Mouse (Mus musculus) MN1 (cell line): ENCODE data around the gene Srxn1.

Experiments
- DNase-seq: peaks from one replicate; pipeline ENCODE4 v3.0.0-alpha.2; 2016; ENCODE audit warnings: low spot score

Srxn1 gene

DNA sequence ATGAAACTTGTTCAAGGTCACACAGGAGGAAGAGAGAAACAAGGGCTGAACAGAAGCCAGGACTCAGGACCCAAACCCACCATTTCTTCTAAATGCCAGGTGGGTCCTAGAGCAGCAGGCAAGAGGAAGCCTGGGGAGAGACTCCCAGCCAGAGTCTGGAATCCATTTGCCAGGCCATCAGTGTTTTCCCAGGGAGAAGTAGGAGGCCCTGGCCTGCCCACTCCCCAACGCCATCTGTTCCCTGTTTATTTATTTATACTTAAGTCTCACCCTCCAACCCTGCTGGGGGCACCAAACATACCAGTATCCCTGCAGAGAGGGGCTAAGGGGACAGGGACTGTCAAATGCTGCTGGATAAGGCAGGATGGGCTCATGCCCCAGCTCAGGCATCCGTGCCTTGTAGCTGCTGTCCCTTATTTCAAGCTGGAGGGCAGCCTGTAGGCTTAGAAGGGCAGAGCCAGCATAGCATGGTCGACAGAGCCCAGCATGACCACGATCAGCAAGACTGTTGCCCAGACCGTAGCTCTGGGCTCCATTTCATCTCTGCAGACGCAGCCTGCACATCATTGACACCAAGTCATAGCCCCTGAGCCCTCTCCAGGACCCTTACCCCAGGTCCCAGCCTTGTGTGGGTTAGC, 14.0 kb downstream of the Srxn1 start:
- no peak for DNase-seq

DNA sequence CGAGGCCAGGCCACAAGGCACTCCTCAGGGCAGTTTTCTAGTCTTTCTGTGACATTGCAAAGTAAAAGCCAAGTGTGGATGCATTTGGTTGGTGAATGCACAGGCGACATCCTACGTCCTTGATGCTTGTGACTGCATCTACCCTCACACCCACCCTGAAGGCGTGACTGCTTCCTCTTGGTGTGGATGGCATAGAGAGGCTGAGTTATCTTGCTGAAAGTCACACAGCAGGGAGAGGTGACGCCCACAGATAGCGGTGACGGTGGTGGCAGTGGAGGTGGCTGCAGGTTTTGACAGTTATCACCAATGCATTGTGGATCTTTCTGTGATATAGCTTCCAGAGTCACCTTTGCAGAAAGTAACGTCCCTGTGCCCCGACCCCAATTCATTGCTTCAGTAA, 17.6 kb downstream of the Srxn1 start:
- DNase-seq, result no peak

DNA sequence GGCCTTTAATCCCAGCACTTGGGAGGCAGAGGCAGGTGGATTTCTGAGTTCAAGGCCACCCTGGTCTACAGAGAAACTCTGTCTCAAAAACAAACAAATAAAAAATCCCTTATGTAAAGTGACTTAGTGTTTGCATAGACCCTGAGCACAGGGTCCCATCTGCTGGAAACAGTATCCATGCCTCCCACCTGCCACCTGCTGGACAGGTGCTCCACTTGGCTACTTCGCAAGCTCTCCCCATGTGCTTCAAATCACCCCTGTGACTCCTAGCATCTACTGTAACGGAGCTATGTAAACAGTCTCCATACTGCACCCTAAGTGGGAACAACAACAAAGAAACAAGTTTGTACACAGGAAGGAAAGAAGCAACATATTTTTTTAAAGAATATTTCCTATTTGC, 23.3 kb downstream of the Srxn1 start:
- no peak for DNase-seq

DNA sequence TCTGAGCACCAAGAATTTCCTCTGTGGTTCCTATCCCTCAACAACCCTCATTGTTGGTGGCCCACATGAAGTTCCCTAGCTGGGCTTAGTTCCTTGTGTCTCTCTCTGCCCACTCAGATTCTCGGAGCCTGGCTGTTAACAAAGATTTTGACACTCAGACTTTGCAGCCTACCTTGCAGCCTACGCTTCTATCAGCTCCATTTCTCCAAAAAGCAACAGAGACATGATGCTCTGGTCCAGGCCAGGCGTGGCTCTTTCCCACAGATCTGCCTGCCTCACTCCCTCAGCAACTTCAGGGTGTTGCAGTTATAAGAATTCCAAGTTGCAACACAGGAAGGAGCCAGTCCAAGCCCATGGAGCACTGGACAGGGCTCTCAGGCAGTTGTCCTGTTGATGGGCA, 24.5 kb downstream of the Srxn1 start:
- no peak for DNase-seq

DNA sequence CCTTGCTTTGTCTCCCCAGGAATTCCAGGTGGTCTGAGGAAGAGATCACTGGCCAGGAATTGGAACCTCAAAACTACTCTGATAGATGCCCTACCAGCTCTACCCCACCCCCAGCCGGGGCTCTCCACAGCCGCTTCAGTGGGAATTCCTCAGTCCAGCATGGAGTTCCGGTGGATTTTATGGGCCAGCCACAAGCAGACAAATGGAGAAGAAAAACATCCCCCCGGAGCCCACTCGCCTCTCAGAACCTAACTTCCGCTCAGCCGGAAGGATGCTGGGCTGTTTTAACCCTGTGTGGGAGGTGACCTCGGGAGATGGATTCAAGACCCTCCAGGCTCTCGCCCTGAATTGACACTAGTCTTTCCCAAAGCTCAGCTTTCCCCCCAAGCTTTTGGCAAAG, 26.7 kb downstream of the Srxn1 start:
- no peak for DNase-seq

DNA sequence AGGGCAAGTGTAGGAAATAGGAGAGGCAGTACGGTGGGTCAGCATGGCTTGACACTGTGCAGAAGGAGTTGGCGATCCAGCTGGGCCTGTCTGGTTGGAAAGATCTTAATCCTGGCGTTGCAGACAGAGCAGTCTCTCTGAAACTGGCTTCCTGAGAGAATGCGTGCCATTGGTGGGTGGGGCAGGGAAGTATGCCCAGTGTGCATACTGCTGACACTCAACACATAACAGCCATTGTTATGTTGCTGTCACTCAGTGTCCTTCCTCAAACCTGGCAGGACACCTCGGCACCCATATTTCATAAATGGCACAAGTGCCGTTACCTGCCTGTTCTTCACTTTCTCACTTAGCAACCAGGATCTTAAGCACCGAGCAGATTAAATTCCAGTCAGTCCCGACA, 27.4 kb downstream of the Srxn1 start:
- no peak for DNase-seq

- DNase-seq, result no peak
Measured at GRCm38 (mm10) chr2:152139191-152139987, 34.1 kb downstream of the Srxn1 start.

DNA sequence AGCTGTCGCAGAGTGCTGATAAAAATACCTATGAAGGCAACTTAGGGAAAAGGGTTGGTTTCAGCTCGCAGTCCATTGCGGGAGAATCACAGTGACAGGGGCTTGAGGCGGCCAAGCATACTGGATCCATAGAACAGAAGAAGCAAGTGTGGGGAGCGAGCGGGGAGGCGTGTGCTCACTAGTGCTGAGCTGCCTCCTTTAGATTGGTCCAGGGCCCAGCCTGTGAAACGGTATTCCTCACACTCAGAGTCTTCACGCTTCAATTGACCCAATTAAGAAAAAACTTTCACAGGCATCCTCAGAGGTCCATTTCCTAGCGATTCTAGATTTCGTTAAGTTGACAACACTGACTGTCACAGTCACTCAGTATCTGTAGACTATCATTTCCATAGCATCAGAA, 35.6 kb downstream of the Srxn1 start:
- DNase-seq, result no peak

GRCm38 (mm10) chr2:152141491-152141890, 36.2 kb downstream of the Srxn1 start:
- peak; percentile 11 for DNase-seq

- DNase-seq, result peak; percentile 42
Measured at GRCm38 (mm10) chr2:152142046-152142445, 36.7 kb downstream of the Srxn1 start.

DNA sequence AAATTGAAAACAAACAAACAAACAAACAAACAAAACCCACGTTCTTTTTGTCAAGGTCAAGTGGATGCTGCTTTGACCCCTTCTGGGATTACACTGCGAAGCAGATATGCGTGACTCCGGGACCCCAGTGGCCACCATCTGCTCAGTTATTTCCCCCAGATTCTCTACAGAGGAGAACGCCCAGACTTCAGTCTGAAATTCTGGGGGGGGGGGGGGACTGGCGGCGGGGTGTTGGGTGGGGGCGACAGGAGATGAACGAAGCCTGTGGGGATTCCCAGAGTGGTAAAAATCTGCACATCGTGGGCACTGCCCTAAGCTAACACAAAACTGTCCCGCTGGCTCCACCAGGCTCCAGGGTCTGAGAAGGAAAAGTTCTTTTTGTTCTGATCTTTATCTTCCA, 37.3 kb downstream of the Srxn1 start:
- DNase-seq, result no peak

DNA sequence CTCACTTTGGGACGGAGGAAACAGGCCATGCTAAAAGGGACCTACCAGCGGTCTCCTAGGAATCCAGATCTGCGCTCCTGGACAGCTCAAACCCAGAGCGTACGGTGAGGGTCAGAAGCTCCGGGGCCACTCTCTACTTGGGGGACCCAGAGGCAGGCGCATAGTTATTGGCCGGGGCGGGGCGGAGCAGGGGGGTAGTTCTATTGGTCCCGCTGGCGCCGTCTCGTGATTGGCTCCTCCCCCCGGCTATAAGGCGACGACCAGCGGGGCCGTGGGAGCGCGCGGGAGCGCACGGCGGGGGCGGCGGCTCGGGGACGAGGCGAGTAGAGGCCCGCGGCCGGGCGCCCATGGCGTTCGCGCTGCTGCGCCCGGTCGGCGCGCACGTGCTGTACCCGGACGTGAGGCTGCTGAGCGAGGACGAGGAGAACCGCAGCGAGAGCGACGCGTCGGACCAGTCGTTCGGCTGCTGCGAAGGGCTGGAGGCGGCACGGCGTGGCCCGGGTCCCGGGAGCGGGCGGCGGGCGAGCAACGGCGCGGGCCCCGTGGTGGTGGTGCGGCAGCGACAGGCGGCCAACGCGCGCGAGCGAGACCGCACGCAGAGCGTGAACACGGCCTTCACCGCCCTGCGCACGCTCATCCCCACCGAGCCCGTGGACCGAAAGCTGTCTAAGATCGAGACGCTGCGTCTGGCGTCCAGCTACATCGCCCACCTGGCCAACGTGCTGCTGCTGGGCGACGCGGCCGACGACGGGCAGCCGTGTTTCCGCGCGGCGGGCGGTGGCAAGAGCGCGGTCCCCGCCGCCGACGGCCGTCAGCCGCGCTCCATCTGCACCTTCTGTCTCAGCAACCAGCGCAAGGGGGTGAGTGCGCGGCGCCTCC, 38.2 kb downstream of the Srxn1 start, which contains the start of gene Tcf15:
Gene Tcf15, plus strand, starts transcription at position 283 of the 879 bp plus-strand sequence.
- DNase-seq, result no peak

- DNase-seq, result no peak
Measured at GRCm38 (mm10) chr2:152144158-152144450, 38.8 kb downstream of the Srxn1 start.

DNA sequence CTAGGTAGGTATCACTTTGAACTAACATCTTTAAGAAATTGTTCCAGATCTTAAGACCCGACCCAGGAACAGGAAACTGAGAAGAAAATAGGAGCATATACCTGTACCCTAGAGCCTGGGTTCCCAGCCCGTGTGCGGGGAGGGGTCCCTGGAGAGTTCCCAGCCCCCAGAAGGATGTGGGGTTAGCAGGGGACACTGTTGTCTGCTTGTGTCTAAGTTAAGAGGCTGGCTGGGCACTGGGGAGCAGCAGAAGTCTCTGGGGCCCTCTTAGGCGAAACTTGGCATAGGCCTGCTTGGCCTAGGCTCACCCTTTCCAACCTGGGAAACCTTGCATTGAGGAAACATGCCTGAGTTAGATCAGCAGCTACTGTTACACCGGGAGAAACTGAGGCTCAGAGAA, 39.2 kb downstream of the Srxn1 start:
- DNase-seq, result no peak

GRCm38 (mm10) chr2:152145711-152146110, 40.4 kb downstream of the Srxn1 start:
- no peak for DNase-seq

DNA sequence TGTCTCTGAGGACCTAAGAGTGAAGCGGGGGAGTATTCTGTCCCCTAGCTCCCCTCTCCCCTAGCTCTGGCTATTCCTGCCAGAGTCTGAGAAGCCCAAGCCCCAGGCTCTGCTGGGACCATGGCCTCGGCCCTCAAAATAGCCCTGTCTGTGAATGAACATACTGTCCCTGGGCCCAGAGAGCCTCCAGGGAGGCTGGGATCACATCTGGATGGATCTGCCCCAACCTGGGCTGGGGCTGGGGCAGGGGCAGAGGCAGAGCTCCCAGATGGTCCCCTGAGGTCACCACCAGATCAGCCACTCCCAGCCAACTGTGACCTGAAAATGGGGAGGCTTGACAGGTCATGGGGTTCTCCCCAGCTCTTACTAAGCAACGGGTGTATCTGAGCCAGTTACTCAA, 41.8 kb downstream of the Srxn1 start:
- no peak for DNase-seq

DNA sequence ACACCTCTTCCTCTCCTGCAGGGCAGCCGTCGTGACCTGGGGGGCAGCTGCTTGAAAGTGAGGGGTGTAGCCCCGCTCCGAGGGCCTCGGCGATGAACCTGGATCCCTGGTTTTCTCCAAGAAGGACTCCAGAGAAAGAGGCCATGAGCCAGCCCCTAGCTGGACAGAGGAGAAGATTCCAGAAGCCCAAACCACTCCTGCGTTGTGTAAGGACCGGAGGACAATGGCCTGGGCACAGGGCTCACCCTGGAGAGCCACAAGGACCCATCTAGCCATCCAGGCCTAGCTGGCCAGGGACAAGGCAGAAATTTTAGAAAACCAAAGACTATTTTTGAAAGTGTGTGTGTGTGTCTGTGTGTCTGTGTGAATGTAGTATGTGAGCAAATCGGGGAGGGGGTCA, 43.4 kb downstream of the Srxn1 start:
- DNase-seq, result no peak

DNA sequence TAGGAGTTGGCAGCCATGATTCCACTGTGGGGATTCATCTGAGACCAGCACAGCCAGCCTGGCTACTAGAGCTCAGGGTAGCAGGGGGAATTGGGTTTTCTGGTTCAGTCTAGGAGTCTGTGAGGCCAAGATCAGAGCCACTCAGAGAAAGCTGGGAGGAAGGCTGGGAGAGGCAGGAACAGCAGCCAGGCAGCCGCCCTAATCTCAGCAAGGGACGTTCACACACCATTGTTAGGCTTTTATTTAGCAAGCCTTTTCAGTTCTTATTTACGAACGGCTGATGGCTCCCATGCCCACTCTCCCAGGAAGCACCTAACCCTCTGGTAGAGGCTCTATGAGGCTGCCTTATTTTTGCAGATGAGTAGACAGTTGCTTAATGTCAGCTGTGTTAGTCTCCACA, 44.6 kb downstream of the Srxn1 start:
- DNase-seq, result no peak

DNA sequence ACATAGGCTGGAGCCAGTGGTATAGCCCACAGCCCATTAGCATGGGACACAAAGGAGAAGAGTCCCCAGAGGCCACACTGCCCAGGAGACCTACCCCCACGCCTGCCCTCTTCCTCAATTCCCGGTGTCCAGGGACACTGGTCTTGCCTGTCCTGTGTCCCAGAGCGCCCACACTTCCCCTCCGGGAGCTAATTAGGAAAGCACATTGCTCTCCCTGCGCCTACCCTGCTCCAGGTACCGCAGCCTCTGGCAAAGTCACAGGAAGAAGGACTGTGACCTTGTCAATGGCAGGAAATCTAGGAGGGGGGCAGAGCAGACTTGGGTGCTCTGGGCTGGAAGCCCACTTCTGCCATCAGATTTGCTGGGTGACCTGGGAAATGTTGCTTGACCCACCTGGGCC, 45.1 kb downstream of the Srxn1 start:
- no peak for DNase-seq

- DNase-seq, result no peak
Measured at GRCm38 (mm10) chr2:152153361-152153760, 48.0 kb downstream of the Srxn1 start.

DNA sequence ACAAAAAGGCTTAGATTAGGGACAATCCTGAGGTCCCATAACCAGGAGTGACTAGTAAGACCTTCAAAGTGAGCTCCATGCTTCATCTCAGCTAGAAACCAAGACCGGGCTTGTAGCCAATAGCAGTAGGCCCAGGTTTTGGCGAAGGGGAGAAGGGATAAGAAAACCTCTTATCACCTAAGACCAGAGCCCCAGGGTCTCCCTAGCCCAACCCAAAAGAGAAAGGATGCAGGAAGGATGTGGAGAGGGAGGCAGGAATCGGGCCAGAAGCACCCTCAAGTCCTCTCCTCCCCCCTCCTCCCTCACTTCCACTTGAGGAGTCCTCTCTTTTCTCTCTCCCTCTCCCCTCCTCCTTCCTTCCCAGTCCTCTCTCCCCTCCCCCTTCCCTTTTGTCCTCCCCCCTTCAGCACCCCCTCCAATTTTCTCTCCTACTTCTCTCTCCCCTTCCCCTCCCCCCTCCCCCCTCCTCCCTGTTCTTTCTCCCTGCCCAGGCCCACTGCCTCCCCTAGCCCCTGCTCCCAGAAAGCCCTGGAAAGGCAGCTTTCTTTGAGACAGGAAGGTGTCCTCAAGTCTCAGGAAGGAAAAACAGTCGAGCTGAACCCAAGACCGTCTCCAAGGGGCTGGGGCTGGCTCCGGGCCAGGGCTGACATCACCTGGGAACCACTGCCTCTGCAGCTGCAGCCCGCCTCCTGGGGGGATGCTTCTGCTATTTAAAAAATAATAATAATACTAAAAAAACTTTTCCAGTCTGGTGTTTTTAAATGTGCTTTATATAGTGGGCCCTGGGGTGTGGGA, 50.3 kb downstream of the Srxn1 start:
- DNase-seq, result peak; percentile 22

- DNase-seq, result no peak
Measured at GRCm38 (mm10) chr2:152156471-152156870, 51.2 kb downstream of the Srxn1 start.
